Mouse (Mus musculus) brain, adult 10 weeks (tissue): ENCODE measurements around the gene Tcf12. TPM values are rescaled to one million over a fixed set of nuclear protein-coding genes. Genes with fewer than 3 reads are reported as not detected.

Source experiments
- polyA plus RNA-seq: library from polyadenylated mRNA; stranded (reverse); fragments of 350-450 nt; fragmentation: Illumina TruSeq; extraction: RNeasy Lipid Tissue Mini Kit (QIAGEN cat#74804); gene quantifications from one replicate; pipeline ENCODE4 v1.2.3, GENCODE M21; 2015; ENCODE audit warnings: low read depth, low replicate concordance

Gene Tcf12
- polyA plus RNA-seq, result 30.5 TPM

DNA sequence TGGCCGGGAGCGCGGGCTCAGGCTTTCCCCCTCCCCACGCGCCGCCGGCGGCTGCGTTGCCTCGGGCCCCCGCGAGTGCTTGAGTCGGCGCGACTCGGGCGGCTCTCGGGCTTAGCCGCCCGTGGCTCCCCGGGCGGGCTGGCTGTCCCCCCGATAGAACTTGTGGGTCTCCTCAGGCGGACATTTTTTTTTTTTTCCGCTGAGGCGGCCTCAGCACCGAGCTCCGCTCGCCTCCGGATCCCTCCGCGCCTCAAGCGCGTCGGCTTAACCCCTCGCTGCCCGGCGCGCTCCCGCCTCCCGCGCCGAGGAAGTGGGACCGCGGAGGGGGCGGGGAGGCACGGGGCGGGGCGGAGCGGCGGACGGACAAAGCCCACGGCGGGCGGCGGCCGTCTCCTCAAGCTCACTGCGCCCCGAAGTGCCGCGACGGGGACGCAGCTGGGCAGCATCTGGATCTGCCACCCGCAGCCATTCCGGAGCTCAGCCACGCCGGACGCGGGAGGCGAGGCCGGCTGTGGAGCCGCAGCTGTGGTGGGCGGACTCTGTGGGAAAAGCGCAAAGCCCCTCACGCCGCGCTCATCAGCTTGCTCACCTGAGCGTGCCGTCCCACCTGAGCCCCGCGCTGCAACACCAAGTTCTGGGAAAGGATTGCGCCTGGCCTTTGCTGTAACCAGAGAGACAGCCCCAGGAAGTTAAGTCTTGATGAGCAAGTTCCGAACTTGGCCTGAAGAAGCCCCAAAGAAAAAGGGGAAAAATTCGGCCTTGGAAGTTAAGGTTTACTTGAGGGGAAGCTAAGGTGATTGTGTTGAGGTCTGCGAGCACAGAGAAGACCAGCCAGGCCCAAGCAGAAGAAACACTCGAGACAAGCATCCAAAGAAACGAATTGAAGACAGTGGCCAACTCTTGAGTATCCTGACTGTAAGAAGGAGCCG lies at the start of gene Tcf12:
Gene Tcf12, minus strand, starts transcription at position 250 of the 929 bp plus-strand sequence.

Other genes starting within 250 kb of the Tcf12 start
- 32.4 TPM for gene Zfp280d, start 163.0 kb upstream of the Tcf12 start, polyA plus RNA-seq